Mouse (Mus musculus) mesoderm, embryonic 11.5 days (tissue): ENCODE data around the gene Tnn.
A peak's percentile ranks its signal among the peaks of the same experiment; 100 is the strongest.

Experiments
- DNase-seq: peaks from one replicate; pipeline ENCODE4 v3.0.0-alpha.2; 2012; ENCODE audit warnings: low read depth, low spot score

The Tnn gene

GRCm38 (mm10) chr1:160044237-160045021, 109.0 kb downstream of the Tnn start, which contains the start of gene 4930523C07Rik:
TSS of gene 4930523C07Rik (plus strand) at chr1:160044382.
- peak; percentile 37 for DNase-seq

- no peak for DNase-seq
Measured at GRCm38 (mm10) chr1:160043271-160043975, 110.0 kb downstream of the Tnn start.

GRCm38 (mm10) chr1:160042351-160042750, 111.0 kb downstream of the Tnn start:
- no peak for DNase-seq

DNA sequence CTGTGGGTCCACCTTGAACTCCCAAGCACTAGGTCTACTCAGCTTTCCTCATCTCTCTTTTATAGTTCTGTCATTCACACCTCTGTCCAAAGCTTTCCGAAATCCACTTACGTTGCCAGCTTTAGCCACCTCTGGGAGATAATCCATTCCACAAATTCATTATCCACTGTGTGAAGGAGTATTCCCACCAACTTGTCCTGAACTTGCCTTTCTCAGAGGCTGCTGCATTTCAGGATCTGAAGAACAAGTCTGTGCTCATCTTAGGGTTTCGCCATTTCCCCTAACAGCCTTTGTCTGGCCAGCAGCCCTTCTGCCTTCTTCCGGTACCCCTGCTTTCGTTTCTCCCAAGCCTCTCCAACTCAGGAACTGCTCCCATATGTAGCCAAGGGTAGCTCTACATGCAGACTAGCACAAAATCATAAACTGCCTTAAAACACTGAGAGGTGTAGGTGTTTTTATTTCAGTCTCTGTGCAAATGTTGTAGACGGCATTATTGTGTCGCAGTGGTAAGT, 112.1 kb downstream of the Tnn start:
- no peak for DNase-seq

DNA sequence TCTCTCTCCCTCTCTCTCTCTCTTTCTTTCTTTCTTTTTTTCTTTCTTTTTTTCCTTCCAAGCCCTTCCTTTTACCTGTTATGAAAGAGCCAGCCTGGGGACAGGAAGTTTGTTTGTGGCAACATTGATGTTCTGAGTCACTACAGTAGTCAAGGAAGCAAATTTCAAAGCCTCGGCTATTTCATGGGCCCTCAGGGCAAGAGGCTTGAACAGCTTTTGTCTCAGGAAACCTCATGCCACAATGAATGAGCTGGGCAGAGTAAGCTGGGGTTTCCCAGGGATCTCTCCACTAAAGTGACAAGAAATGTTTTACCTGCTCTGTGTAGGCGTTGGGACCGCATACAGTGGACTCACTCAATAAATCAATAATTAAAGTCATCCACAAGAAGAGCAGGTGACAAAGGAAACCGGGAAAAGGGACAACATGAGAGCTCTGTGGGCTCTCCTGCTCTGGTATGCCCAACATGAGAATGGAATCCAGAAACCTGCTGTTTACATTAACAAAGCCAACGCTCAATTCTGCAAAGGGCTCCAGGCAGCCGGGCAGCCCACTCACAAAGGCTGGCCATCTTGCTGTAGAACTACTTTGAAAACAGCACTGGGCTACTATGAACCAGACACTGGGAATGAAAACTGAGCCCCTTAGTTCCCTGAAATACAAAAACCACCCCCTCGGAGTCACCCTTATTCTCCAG, 113.3 kb downstream of the Tnn start:
- no peak for DNase-seq

DNA sequence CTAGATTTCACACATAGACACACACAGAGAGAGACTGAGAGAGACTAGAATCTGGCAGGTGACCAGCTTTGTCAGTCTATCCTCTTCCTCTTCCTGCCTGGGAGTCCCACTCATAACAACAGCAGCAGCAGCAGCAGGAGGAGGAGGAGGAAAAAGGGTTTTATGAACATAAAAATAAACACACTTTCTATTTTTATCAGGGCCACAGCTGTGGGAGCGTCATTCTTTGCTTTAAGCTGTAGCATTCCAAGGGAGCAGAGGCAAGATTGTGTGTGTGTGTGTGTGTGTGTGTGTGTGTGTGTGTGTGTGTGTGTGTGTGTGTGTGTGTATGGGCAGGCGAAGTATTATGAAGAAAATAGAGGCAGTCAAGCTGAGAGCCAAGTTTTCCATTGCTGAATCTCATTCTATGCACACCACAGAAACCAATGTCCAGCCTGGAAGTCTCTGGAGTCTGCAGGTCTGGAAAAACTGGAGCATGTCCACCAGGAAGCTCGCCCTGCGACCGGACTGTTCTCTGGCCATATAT, 116.3 kb downstream of the Tnn start:
- DNase-seq = no peak

DNA sequence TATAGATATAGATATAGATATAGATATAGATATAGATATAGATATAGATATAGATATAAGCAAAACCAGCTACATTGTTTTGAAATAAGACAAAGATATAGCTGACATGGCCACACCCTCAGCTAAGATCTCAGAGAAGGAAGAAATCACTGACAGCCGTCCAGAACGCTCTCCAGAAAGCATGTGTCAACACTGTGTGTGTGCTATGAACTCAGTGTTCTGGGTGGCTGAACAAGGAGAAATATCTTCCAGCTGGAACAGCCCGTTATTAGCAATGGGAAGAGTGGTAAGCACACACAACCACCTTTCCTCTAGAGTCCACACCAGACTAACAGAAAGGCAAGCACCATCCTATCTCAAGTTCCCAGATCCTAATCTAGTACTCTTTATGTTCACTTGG, 117.8 kb downstream of the Tnn start:
- DNase-seq = no peak
